Mouse (Mus musculus): ENCODE data around the gene Lzic.
A peak's percentile ranks its signal among the peaks of the same experiment; 100 is the strongest.
"Not testable (repeated sequence)": the region's sequence is repeated elsewhere in the genome, so short reads cannot be mapped to it uniquely, and the experiment has no call there.

The Lzic gene

DNA sequence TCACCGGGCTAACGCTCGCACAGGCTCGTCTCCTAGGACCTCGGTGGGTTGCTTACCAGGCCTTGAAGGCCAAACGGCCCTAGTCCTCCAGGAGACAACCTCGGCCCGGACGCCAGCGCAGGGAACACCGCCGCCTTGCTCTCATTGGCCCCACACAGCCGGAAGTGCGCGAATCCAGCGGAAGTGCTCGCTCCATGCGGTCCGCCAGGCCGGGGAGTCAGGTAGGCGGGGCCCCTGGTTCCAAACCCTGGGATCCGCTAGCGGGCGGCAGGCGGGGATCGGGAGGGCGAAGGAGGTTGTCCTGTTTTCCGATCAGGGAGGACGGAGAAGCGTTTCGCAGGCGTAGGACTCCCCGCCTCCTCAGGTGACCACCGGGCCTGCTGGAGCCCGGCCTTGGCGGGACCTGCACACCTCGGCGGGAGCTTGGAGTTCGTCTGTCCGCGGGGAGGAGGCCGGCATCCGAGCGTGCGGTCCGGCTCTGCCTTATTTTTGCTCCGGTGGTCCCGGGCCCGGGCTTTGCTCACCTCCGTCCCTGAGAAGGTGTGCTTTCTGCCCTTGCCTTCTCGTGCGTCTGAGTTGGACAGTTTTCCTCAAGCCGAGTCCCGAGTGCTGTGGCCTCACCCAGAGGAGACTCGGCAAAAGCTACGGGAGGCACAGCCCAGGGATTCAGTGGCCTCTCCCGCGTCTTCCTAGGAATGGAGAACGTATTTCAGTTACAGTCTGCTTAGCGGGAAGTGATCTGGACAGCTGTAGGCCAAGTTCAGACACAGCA is at the start of gene Lzic, which contains the start of gene Nmnat1:
TSS of gene Lzic (plus strand) at position 177 of the 772 bp plus-strand sequence.
TSS of gene Nmnat1 (minus strand) at position 150 of the 772 bp plus-strand sequence.
- peak; percentile 80 to 83 for DNase-seq

DNA sequence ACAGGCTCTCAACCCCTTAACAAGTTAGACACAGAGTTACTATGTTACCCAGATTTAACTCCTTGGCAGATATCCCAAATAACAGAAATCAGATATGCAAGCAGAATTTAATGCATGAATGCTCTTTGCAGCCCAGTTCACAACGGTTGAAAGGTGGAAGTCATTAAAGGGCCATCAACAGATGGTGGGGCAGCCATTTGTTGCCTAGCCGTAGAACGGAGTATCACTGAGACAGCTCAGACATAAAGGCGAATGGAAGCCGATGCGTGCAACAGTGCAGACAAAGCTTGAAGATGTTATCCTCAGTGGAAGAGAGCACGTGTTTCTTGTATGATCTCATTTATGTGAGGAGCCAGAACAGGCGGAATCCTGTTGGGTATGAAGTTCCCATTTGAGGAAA is 44.5 kb upstream of the Lzic start:
- no peak for DNase-seq

DNA sequence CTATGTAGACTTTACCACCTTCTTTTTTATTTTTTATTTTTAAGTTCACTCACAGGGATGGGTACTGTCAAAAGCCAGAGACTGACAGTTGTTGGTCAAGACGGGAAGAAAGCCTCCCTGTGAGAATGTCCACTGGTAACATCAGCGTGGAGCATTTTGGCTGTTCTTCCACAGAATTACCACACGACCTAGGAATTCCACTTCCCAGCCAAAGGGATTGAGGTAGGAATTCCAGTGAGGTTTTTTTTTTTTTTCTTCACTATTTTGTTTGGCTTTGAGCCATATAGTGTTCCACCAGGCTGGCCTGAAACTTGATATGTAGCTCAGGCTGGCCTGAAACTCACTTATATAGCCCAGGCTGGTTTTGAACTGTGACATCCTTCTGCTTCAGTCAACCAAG is 42.6 kb upstream of the Lzic start:
- DNase-seq: no peak

DNA sequence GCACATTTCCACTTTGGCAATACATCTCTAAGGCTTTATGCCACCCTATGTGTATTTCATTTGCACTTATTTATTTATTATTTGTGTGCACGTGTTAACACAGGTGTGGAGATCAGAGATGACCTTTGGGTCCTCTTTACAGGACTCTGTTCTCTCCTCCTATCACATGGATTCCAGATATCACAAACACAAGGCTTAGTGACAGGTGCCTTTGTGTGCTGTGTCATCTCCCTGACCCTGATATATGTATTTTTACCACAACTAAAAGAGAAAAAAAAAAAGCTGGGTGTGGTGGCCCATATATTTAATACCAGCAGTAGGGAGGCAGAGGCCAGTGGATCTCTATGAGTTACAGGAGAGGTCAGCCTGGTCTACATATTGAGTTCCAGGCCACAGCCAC is 40.6 kb upstream of the Lzic start:
- no peak for DNase-seq

DNA sequence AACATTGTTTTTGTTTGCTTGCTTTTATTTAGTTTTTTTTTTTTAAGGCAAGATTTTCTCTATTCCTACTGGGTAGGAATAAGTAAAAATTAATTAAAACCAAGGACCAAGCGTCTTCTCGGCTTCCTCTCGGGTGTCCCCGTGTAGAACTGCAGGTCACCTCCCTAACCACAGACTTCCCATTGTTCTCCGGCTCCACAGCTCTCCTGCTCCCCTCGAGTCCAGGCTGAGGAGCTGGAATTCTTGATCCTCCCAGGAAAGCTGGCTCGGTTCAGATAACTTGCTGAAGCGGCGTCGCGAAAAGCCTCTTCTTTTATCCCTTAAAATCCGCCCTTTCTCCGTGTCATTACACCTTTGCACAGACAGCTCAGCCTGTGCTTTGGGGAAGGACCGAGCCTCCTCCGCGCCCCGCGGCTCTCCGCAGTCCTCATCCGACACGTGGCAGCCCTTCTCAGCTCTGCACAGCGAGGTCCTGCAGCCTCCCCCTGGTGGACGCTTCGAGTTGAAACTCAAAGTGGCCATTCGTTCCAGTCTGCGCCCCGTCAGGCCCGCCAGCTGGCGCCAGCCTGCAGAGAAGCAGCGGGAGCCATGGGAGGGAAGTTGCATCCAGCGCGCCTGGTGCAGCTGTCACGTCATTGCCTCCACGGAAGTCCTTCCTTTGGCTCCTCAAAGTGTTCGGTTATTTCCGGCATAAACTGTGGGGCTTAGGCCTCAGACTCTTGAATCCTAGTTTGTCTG is 39.9 kb upstream of the Lzic start:
- peak; percentile 80 to 83 for DNase-seq

DNA sequence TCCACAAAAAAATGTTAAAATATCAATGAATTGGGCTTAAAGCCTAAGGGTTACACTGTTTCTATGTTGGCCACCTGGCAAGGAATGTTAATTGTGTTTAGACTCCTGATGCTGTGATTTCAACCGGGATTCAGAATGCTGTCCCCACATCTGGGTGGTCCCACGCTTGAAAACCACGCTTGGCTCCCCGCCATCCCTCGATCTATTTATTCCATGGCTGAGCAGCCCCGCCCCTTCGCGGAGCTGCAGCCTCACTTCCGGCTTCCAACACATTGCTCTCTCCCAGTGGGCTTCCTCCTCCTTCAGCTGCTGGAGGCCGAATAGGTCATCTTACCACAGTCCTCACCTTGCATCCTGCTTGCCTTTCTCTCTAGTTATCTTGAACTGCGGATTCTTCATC is 39.2 kb upstream of the Lzic start:
- peak in 1 of 2 experiments; percentile 31 for DNase-seq

DNA sequence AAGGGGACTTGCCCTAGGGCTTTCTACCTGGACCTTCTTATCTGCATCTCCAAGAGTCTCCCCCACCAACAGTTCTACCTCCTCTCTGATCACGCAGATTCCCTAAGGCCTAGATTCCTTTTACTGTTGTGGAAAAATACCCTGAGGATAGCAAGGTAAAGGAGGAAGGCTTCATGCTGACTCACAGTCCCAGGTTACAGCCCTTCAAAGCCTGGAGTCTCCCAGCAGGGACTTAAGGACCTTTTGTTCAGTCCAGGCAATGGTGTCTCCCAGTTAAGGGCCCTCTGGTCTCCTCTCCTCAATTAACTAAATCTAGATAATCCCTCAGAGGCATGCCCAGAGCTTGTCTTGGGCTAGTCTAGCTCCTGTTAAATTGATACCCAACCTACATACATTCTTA is 38.7 kb upstream of the Lzic start:
- no peak for DNase-seq

DNA sequence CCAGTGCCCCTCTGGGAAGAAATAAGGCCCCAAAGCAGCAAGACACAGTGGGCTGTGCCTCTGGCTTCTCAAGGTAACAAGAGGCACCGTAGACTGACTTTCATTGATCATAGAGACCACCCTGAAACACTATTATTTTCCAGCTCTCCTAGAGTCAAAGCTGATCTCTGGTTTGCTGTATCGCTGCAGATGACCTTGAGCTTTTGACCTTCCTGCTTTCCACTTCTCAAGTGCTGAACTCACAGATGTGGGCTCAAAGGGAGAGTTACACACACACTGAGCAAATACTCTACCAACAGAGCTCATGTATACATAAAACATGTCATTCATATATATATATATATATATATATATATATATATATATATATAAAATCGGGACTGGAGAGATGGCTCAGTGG is 34.4 kb upstream of the Lzic start:
- no peak for DNase-seq

DNA sequence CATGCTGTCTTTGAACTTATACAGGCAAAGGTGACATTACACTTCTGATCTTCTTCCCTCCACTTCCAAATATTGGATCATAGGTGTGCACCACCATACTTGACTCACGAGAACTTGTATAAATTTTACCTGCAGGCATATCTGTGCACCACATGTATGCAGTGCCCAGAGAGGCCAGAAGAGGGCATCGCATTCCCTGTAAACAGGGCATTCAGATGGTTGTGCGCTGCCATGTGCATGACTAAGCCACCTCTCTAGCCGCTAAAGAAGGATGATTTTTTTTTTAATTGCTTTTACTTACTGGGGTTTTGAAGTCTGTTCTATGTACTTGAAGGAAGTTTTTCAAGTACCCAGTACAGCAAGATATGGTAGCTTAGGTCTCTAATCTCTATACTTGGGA is 31.4 kb upstream of the Lzic start:
- peak; percentile 48 to 58 for DNase-seq

DNA sequence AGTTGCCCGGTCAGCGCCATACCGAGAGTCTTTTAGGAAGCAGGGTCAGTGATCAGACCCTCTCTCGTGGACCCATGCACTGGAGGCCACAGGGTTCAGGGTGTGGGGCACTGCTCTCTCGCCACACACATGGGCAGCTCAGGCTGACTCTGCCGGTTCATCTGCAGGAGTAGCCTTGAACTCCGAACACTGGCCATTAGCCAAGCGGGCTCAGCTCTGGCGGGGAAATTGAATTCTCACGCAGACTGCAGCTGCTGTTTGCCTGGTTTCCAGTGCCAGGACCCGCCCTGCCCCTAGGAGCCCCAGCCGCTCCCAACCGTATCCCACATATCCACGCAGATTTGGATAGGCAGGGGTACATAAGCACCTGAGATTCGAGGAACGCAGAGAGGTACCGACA is 30.8 kb upstream of the Lzic start:
- no peak for DNase-seq

DNA sequence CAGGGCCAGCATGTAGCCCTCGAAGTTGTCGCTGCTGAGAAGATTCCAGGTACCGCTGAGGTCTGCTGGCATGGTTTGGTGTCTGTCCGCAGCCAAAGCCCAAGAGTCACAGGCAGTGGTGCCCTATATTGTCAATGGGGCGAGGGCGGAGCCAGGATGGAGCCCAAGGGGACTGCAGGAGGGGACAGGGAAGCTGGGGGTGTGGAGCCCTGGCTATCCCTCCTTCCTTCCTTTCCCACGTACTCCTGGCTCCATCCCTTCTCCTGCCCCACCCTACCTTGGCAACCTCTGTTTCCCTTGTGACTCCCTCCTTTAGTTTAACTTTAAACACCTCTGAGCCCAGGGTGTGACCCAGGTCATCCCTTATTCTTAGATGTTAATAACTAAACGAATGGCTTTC is 30.1 kb upstream of the Lzic start, which contains the start of gene Rbp7:
TSS of gene Rbp7 (minus strand) at position 100 of the 400 bp plus-strand sequence.
- no peak for DNase-seq

DNA sequence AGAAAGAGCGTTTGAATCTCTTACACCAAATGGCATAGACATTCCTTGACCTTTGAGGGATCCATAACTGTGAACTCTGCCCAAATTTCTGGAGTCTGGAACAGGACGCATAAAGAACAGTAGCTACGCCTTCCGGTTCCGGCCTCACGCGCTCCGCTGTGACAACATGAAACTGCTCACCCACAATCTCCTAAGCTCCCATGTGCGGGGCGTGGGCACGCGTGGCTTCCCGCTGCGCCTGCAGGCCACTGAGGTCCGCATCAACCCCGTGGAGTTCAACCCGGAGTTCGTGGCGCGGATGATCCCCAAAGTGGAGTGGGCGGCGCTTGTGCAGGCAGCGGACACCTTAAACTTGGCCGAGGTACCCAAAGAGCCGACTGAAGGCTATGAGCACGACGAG is 27.9 kb upstream of the Lzic start:
- DNase-seq: not testable (repeated sequence)

DNA sequence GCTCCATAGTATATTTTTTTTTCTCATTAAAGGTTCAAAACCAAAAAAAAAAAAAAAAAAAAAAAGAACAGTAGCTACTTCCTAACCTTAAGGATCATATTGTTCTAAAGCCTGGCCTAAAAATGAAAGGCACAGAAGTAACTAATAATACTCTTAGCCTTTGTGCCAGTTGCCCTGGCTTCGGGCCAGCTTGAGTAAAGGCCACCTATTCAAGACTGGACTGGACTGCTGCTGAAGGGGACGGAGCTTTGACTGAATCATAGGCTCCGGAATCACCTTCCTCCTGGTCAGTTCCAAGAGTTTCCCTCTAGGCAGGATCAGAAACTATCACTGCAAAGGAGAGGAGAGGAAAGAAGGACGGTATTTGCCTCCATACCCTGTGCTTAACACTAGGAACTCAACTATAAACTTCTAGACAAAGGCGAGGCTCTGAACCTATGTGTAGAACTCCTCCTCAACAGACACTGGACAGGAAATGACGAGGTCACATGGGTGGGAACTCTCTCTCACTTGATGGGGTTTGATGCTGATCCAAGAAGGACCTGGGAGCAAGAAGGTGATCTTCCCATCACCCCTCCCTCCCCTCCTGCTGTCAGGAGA is 27.1 kb upstream of the Lzic start:
- DNase-seq: no peak

DNA sequence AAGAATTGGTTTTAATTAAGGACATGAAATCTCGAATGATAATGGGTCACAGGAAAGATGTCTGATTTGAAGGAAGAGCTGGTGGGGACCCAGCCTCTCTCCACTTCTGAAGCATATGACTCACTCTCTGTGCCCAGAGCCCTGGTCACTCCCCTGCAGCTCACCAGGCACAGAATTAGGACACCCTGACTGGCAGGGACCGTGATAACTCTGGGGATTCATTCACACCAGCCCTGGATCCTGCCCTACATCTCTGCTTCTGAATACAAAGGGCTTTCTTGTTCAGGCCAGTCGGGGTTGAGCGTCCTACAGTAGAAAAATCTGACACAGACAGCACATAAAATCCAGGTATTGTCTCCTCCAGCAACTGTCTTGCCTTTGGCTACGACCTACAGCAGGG is 26.5 kb upstream of the Lzic start:
- DNase-seq: no peak

DNA sequence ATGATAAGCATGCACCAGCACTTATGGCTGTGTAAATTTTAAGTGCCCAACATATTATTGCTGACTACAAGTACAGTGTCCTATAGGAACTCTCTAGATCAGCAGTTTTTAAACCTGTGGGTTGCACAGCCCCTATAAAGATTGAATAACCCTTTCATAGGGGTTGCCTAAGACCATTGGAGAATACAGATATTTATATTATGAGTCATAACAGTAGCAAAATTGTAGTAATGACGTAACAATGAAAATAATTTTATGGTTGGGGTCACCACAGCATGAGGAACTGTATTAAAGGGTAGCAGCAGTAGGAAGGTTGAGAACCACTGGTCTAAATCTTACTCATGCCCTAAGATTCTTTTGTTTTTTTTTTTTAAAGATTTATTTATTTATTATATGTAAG is 25.6 kb upstream of the Lzic start:
- DNase-seq: no peak

DNA sequence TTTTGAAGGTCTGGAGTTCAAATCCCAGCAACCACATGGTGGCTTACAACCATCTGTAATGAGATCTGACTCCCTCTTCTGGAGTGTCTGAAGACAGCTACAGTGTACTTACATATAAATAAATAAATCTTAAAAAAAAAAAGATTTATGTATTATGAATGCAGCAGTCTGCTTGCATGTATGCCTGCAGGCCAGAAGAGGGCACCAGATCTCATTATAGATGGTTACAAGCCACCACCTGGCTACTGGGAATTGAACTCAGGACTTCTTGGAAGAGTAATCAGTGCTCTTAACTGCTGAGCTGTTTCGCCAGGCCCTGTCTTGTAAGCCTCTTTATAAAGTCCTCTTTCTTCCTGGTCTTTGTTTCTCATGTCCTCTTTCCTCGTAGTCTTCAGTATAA is 24.6 kb upstream of the Lzic start:
- DNase-seq: not testable (repeated sequence)

DNA sequence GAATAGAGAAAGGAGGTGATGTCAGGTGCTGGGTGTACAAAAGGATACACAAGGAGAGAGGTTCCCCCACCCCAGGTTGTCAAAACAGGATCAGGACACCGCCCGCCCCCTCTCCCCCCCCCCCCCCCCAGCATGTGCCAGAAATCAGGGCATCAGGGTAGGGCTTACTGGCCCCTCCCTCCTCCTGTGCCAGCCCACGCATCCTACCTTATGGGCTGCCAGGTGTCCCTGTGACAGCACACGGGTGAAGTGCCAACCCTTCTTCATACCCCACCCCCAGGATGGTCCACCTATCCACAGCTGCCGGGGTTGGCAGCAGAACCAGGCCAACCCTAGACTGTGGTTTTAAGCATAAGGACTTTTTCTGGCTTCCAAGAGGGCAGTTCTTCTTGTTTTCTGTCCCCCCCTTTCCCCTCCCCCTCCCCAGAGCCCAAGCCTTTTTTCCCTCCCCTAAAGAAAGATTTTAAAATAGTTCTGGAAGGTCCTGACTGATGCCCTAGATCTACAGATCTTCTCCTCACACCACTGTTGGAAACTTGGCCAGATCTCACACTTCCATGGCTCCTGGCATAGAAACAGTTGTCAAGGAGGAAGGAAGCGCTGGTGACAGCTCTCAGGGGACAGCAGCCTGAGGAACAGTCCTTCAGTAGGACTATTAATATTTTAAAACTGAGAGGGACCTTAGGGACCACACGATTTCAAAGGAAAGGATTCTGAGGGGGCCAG is 23.3 kb upstream of the Lzic start:
- no peak for DNase-seq

DNA sequence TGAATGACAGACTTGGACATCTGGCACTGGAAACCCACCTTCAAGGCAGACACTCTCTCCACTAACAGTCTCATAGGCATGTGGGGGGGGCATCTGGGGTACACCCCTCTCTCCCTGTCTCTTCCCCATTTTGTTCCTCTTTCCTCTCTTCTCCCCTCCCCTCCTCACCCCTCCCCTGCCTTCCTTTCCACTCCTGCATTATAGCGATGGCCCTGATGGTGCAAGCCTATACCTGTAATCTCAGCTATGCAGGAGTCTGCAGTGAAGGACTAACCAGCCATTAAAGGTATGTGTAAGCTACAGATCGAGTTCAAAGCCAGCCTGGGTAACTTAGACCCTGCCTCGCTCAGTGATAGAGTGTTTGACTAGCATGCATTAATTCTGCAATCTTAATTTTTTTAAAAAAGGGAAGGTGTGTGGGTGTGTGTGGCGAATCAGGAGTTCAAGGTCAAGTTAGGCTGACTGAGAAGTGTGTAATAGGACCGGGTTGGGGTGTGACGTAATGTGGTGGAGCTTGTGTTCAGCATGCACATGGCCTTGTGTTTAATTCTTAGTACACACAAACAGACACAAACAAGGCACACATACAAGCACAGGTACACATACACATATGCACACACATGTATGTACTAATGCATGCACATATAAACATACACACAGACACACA is 22.6 kb upstream of the Lzic start:
- DNase-seq: no peak

DNA sequence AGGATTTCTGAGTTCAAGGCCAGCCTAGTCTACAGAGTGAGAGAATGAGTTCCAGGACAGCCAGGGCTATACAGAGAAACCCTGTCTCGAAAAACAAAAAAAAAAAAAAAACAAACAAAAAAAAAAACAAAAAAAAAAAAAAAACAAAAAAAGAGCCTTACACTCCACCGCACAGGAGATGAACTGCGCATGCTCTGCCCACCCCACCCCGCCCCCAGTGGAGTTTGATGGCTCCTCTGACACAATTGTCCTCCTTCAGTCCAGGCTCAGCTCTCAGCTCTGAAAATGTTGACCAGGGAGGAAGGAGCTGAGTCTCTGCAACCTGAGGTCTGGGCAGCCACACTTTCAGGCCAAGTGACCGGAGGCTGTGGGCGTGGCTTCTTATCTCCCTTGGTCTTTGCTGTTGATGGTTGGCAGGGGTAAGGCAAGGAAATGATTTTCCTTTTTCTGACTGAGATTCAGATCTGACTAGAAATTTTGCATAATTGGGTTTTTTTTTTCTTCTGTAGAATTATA is 21.5 kb upstream of the Lzic start:
- no peak for DNase-seq

DNA sequence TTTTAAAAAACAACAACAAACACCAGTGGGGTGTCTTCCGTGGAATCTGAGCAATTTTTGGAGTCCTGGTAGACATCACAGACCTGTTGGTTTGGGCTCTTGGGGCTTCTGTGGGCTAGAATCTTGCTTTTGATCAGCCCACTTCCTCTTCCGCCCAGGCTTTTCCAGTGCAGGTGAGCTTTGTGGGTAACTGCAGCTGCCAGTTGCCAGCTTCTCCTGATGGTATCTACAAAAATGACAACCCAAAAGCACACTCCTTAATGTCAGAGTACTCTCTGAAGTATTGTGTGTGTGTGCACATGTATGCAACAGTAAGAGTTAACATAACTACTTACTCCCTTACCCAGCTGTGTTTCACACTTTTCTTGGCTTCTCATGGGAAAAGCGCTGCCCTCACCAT is 15.5 kb upstream of the Lzic start:
- DNase-seq: peak; percentile 77 to 88

DNA sequence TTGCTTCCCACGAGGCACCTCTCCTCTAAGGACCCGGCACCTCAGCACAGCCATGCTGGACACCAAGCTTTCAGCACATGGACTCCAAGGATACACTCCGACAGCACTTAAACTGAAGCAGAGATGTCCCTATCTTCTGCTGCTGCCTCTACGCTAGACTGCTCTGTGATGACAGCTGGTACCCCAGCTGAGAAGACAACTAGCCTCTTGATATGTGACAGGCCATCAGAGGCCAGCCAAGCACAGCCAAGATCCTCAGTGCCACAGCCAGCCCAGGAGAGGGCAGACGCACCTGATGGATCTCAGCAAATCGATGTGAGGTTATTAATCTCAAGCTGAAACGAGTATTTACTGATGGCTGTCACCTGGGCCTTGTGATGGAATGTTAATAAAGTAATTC is 9.9 kb upstream of the Lzic start:
- no peak for DNase-seq

DNA sequence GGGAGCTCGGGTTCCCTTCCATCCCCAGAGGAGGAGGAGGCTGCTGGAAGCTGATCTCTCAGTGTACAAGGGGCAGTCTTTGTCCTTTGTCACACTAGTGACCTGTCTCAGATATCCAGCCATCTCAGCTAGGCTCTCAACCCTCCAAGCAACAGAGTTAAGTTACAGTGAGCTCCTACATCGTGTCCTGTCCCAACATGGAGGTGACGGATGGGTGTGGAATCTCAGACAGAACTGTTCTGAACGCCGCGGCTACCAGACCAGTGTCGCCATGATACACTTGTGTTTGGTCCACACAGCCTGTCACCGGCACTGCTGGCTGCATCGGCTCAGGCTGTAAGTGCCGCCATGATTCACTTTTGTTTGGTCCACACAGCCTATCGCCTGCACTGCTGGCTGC is 8.0 kb upstream of the Lzic start, which contains the start of gene Tmem274:
TSS of gene Tmem274 (plus strand) at position 301 of the 400 bp plus-strand sequence.
- DNase-seq: no peak

Measured in thymus, adult 18-20 months (tissue).